Mouse (Mus musculus) ES-Bruce4 (cell line): ENCODE results near the gene Ddx39.

Source experiments
- CTCF ChIP-seq: IDR thresholded peaks from one replicate; pipeline ENCODE4 v1.8.1; 2011; ENCODE audit warnings: low read depth, low read length
- EP300 ChIP-seq: IDR thresholded peaks from 2 replicates; pipeline ENCODE4 v1.6.1; 2011; ENCODE audit warnings: low read depth, low read length; ENCODE audit not compliant: insufficient read depth
- POLR2A ChIP-seq: IDR thresholded peaks from one replicate; pipeline ENCODE4 v1.8.1; 2011; ENCODE audit warnings: low read length; ENCODE audit not compliant: insufficient read depth

- TF ChIP-seq CTCF, result no peak
- no peak for TF ChIP-seq EP300
- no peak for TF ChIP-seq POLR2A
Observed at GRCm38 (mm10) chr8:83672936-83673335, 42.0 kb upstream of the Ddx39 start.
